ENCODE assay signal across 21 mouse cellular contexts in genomic region chr13:99118901-99119300, GRCm38 (mm10).
DNase-seq lines count a peak whose midpoint lies in the region; ATAC-seq and TF ChIP-seq lines count a peak whose summit lies in the region.
"Had no signal": no experiment of that assay in that cellular context is flagged by ENCODE, and none has a peak within 500 bp of the region (broad histone marks: within the 10 kb centered on the region; RNA-seq: fewer than 3 reads in every experiment).

No protein-coding gene starts in this region.

- WGBS in forebrain, embryonic 11.5 days = 52% methylated on average over 7 of the region's 7 CpGs
- WGBS in forebrain, postnatal 0 days = 17% methylated on average over 7 of the region's 7 CpGs
- 39% methylated on average over 7 of the region's 7 CpGs for WGBS in hindbrain, embryonic 15.5 days
- WGBS in hindbrain, embryonic 12.5 days = 70% methylated on average over 7 of the region's 7 CpGs
- 81% methylated on average over 7 of the region's 7 CpGs for WGBS in midbrain, embryonic 11.5 days
- 79% methylated on average over 7 of the region's 7 CpGs for WGBS in midbrain, embryonic 10.5 days
- 50% methylated on average over 7 of the region's 7 CpGs for WGBS in midbrain, postnatal 0 days

- H3K9me3 ChIP-seq in forebrain, embryonic 11.5 days (ENCODE audit: control insufficient read depth, low read length) = no peaks in the 10 kb centered on the region
- H3K9me3 ChIP-seq in forebrain, postnatal 0 days (ENCODE audit: low read length) = no peaks in the 10 kb centered on the region
- H3K9me3 ChIP-seq in hindbrain, embryonic 15.5 days = no peaks in the 10 kb centered on the region
- H3K9me3 ChIP-seq in hindbrain, embryonic 12.5 days (replicated peaks) = no peaks in the 10 kb centered on the region
- no peaks in the 10 kb centered on the region for H3K9me3 ChIP-seq in midbrain, embryonic 11.5 days (ENCODE audit: control insufficient read depth, low read length)
- H3K9me3 ChIP-seq in midbrain, embryonic 10.5 days (replicated peaks) = no peaks in the 10 kb centered on the region
- no peaks in the 10 kb centered on the region for H3K9me3 ChIP-seq in midbrain, postnatal 0 days (ENCODE audit: low read length)
- H3K9me3 ChIP-seq: embryonic facial prominence, embryonic 12.5 days; neural tube, embryonic 13.5 days had no signal

- no peak overlapping the region for H3K27ac ChIP-seq in forebrain, embryonic 11.5 days (ENCODE audit: low read depth, low read length)
- H3K27ac ChIP-seq in forebrain, postnatal 0 days (ENCODE audit: low read depth, low read length) = no peak overlapping the region
- H3K27ac ChIP-seq in hindbrain, embryonic 15.5 days (replicated peaks) = no peak overlapping the region
- no peak overlapping the region for H3K27ac ChIP-seq in hindbrain, embryonic 12.5 days
- H3K27ac ChIP-seq in midbrain, embryonic 11.5 days (ENCODE audit: low read depth, low read length) = no peak overlapping the region
- H3K27ac ChIP-seq in midbrain, embryonic 10.5 days (replicated peaks) = no peak overlapping the region
- H3K27ac ChIP-seq in midbrain, postnatal 0 days (ENCODE audit: low read depth, low read length) = no peak overlapping the region
- H3K27ac ChIP-seq: embryonic facial prominence, embryonic 12.5 days; neural tube, embryonic 13.5 days had no signal

- no peaks in the 10 kb centered on the region for H3K36me3 ChIP-seq in forebrain, embryonic 11.5 days (ENCODE audit: control insufficient read depth, insufficient read depth, low read length)
- no peaks in the 10 kb centered on the region for H3K36me3 ChIP-seq in forebrain, postnatal 0 days (ENCODE audit: insufficient read depth)
- no peaks in the 10 kb centered on the region for H3K36me3 ChIP-seq in hindbrain, embryonic 15.5 days
- H3K36me3 ChIP-seq in hindbrain, embryonic 12.5 days = no peaks in the 10 kb centered on the region
- no peaks in the 10 kb centered on the region for H3K36me3 ChIP-seq in midbrain, embryonic 11.5 days (ENCODE audit: control insufficient read depth, insufficient read depth, low read length)
- no peaks in the 10 kb centered on the region for H3K36me3 ChIP-seq in midbrain, embryonic 10.5 days
- H3K36me3 ChIP-seq in midbrain, postnatal 0 days (ENCODE audit: insufficient read depth, low read length) = no peaks in the 10 kb centered on the region
- H3K36me3 ChIP-seq: embryonic facial prominence, embryonic 12.5 days; neural tube, embryonic 13.5 days had no signal

- no peaks in the 10 kb centered on the region for H3K27me3 ChIP-seq in forebrain, embryonic 11.5 days (ENCODE audit: control insufficient read depth, insufficient read depth, low read length)
- no peaks in the 10 kb centered on the region for H3K27me3 ChIP-seq in forebrain, postnatal 0 days (ENCODE audit: insufficient read depth, low read length)
- no peaks in the 10 kb centered on the region for H3K27me3 ChIP-seq in hindbrain, embryonic 15.5 days
- H3K27me3 ChIP-seq in hindbrain, embryonic 12.5 days = no peaks in the 10 kb centered on the region
- H3K27me3 ChIP-seq in midbrain, embryonic 11.5 days (ENCODE audit: control insufficient read depth, insufficient read depth, low read length) = no peaks in the 10 kb centered on the region
- no peaks in the 10 kb centered on the region for H3K27me3 ChIP-seq in midbrain, embryonic 10.5 days (ENCODE audit: low read depth, poor library complexity, severe bottlenecking)
- H3K27me3 ChIP-seq in midbrain, postnatal 0 days (ENCODE audit: insufficient read depth, low read length) = no peaks in the 10 kb centered on the region
- H3K27me3 ChIP-seq: embryonic facial prominence, embryonic 12.5 days; neural tube, embryonic 13.5 days; Patski had no signal

- no peak overlapping the region for H3K4me2 ChIP-seq in forebrain, embryonic 11.5 days (ENCODE audit: low read depth, low read length, severe bottlenecking)
- no peak overlapping the region for H3K4me2 ChIP-seq in forebrain, postnatal 0 days (ENCODE audit: low read depth)
- H3K4me2 ChIP-seq in hindbrain, embryonic 15.5 days = no peak overlapping the region
- H3K4me2 ChIP-seq in hindbrain, embryonic 12.5 days (replicated peaks) = no peak overlapping the region
- no peak overlapping the region for H3K4me2 ChIP-seq in midbrain, embryonic 11.5 days
- H3K4me2 ChIP-seq in midbrain, postnatal 0 days (ENCODE audit: low read depth, low read length, poor library complexity, severe bottlenecking) = no peak overlapping the region
- H3K4me2 ChIP-seq: embryonic facial prominence, embryonic 12.5 days; neural tube, embryonic 13.5 days had no signal

- 0 out of 2 replicates have a peak, but pooled peaks have one; percentile 53 for ATAC-seq in forebrain, embryonic 11.5 days (replicated peaks; ENCODE audit: low FRiP score)
- ATAC-seq in forebrain, postnatal 0 days = no peak
- ATAC-seq in hindbrain, embryonic 15.5 days (ENCODE audit: low FRiP score, low read depth) = 0 out of 2 replicates have a peak, but pooled peaks have one; percentile 54
- ATAC-seq in hindbrain, embryonic 12.5 days (ENCODE audit: low FRiP score) = no peak
- no peak for ATAC-seq in midbrain, embryonic 11.5 days (ENCODE audit: low FRiP score)
- no peak for ATAC-seq in midbrain, postnatal 0 days (ENCODE audit: low FRiP score)
- ATAC-seq: intestine, postnatal 0 days; lung, postnatal 0 days; Patski had no signal

- no peak for DNase-seq in forebrain, embryonic 11.5 days (ENCODE audit: low spot score)
- no peak for DNase-seq in forebrain, postnatal 0 days
- peak; percentile 75 for DNase-seq in midbrain, embryonic 11.5 days (ENCODE audit: low spot score, missing footprints)
- no peak for DNase-seq in midbrain, embryonic 10.5 days (ENCODE audit: low spot score)
- peak; percentile 32 for DNase-seq in midbrain, postnatal 0 days (ENCODE audit: low spot score)
- no peak for DNase-seq in layer of hippocampus, postnatal 10 days (ENCODE audit: low spot score in 2 of 2)
- DNase-seq: adrenal gland, adult 8-10 months; cerebellum, postnatal 10 days; gastrocnemius, postnatal 25 days; left cerebral cortex, postnatal 4 days; liver; right cerebral cortex, postnatal 14 days; thymus, adult 2 months had no signal

- H3K4me3 ChIP-seq in forebrain, embryonic 11.5 days (ENCODE audit: low read depth, low read length) = no peak overlapping the region
- no peak overlapping the region for H3K4me3 ChIP-seq in forebrain, postnatal 0 days (ENCODE audit: low read depth, low read length)
- no peak overlapping the region for H3K4me3 ChIP-seq in hindbrain, embryonic 15.5 days
- H3K4me3 ChIP-seq in hindbrain, embryonic 12.5 days = no peak overlapping the region
- H3K4me3 ChIP-seq in midbrain, embryonic 11.5 days (ENCODE audit: low read depth, low read length) = no peak overlapping the region
- no peak overlapping the region for H3K4me3 ChIP-seq in midbrain, embryonic 10.5 days
- no peak overlapping the region for H3K4me3 ChIP-seq in midbrain, postnatal 0 days (ENCODE audit: low read depth, low read length)
- H3K4me3 ChIP-seq: embryonic facial prominence, embryonic 12.5 days; erythroblast, embryonic 14.5 days; neural tube, embryonic 13.5 days had no signal

- no peak overlapping the region for H3K9ac ChIP-seq in forebrain, embryonic 11.5 days (ENCODE audit: low read length)
- H3K9ac ChIP-seq in forebrain, postnatal 0 days = no peak overlapping the region
- no peak overlapping the region for H3K9ac ChIP-seq in hindbrain, embryonic 15.5 days
- no peak overlapping the region for H3K9ac ChIP-seq in hindbrain, embryonic 12.5 days
- no peak overlapping the region for H3K9ac ChIP-seq in midbrain, embryonic 11.5 days (ENCODE audit: low read length)
- no peak overlapping the region for H3K9ac ChIP-seq in midbrain, postnatal 0 days (replicated peaks; ENCODE audit: low read length, poor library complexity, severe bottlenecking)
- H3K9ac ChIP-seq: embryonic facial prominence, embryonic 12.5 days; neural tube, embryonic 13.5 days had no signal

- no peaks in the 10 kb centered on the region for H3K4me1 ChIP-seq in forebrain, embryonic 11.5 days (replicated peaks; ENCODE audit: control insufficient read depth, insufficient read depth, low read length)
- no peaks in the 10 kb centered on the region for H3K4me1 ChIP-seq in forebrain, postnatal 0 days (ENCODE audit: insufficient read depth)
- H3K4me1 ChIP-seq in hindbrain, embryonic 15.5 days (replicated peaks) = peaks cover 9% of the 10 kb centered on the region; the same call in 1 of the 2 replicates
- H3K4me1 ChIP-seq in hindbrain, embryonic 12.5 days = 0 out of 2 replicates have a peak, but pooled peaks cover 3% of the 10 kb centered on the region
- no peaks in the 10 kb centered on the region for H3K4me1 ChIP-seq in midbrain, embryonic 11.5 days (ENCODE audit: control insufficient read depth, insufficient read depth, low read length)
- peaks cover 4% of the 10 kb centered on the region for H3K4me1 ChIP-seq in midbrain, embryonic 10.5 days
- H3K4me1 ChIP-seq in midbrain, postnatal 0 days (ENCODE audit: insufficient read depth, low read length) = no peaks in the 10 kb centered on the region
- H3K4me1 ChIP-seq: neural tube, embryonic 13.5 days had no signal

- TF ChIP-seq CTCF in forebrain, postnatal 0 days (IDR thresholded peaks at IDR 0.05; ENCODE audit: low read depth) = no peak
- no peak for TF ChIP-seq CTCF in midbrain, postnatal 0 days (IDR thresholded peaks at IDR 0.05)

Comparison
In these comparisons a context has a peak if more than half of its experiments do, and no peak if none do; other contexts are left out.
1. ATAC-seq: peak in forebrain, embryonic 11.5 days (single experiment) and hindbrain, embryonic 15.5 days (single experiment); none in forebrain, postnatal 0 days (single experiment), hindbrain, embryonic 12.5 days (single experiment), midbrain, embryonic 11.5 days (single experiment) and midbrain, postnatal 0 days (single experiment).
2. DNase-seq: peak in midbrain, embryonic 11.5 days (single experiment) and midbrain, postnatal 0 days (single experiment); none in forebrain, embryonic 11.5 days (single experiment), forebrain, postnatal 0 days (single experiment), midbrain, embryonic 10.5 days (single experiment) and layer of hippocampus, postnatal 10 days (0 of 2).